Mouse (Mus musculus) kidney, embryonic 14.5 days (tissue): ENCODE data around the gene Ifih1. TPM values are rescaled to one million over a fixed set of nuclear protein-coding genes. Genes with fewer than 3 reads are reported as not detected.

Source experiments
- ATAC-seq: fragments of 200-750 bp; cut with Nextera tagmentation; 2 replicates; pipeline ENCODE4 v1.8.0; 2017; ENCODE audit warnings: moderate number of reproducible peaks, mild to moderate bottlenecking, moderate TSS enrichment, moderate library complexity; ENCODE audit not compliant: low FRiP score, low TSS enrichment
- H3K27ac ChIP-seq: fragments of 300-500 bp; sonication (generic); 2 replicates; pipeline ENCODE4 v1.5.1; 2014; ENCODE audit warnings: low read depth, mild to moderate bottlenecking, low read length, moderate library complexity, mixed read lengths
- H3K27me3 ChIP-seq: fragments of 300-500 bp; sonication (generic); 2 replicates; pipeline ENCODE4 v1.6.1; 2014; ENCODE audit warnings: mild to moderate bottlenecking, low read length; ENCODE audit not compliant: control insufficient read depth, insufficient read depth
- H3K36me3 ChIP-seq: fragments of 300-500 bp; sonication (generic); 2 replicates; pipeline ENCODE4 v1.6.1; 2014; ENCODE audit warnings: low read length, mixed read lengths; ENCODE audit not compliant: control insufficient read depth, insufficient read depth
- H3K4me1 ChIP-seq: fragments of 300-500 bp; sonication (generic); 2 replicates; pipeline ENCODE4 v1.6.1; 2014; ENCODE audit warnings: low read length, mixed read lengths; ENCODE audit not compliant: control insufficient read depth, insufficient read depth
- H3K4me2 ChIP-seq: fragments of 300-500 bp; sonication (generic); replicated peaks from 2 replicates; pipeline ENCODE4 v1.6.1; 2014; ENCODE audit warnings: low read depth, mild to moderate bottlenecking, low read length
- H3K4me3 ChIP-seq: fragments of 300-500 bp; sonication (generic); 2 replicates; pipeline ENCODE4 v1.5.1; 2014; ENCODE audit warnings: mild to moderate bottlenecking, low read length
- H3K9ac ChIP-seq: fragments of 300-500 bp; sonication (generic); 2 replicates; pipeline ENCODE4 v1.6.1; 2014; ENCODE audit warnings: low read depth, mild to moderate bottlenecking, low read length, moderate library complexity
- H3K9me3 ChIP-seq: fragments of 300-500 bp; sonication (generic); 2 replicates; pipeline ENCODE4 v1.6.1; 2016; ENCODE audit warnings: low read length; ENCODE audit not compliant: control insufficient read depth
- WGBS: fragments of 180-500 bp; shearing (Covaris S2); extraction: QIAGEN DNeasy Blood & Tissue Kit; methylation state at CpG from one replicate; pipeline ENCODE4 v1.1.7; 2014; 5-methylcytosine and 5-hydroxymethylcytosine counted together
- polyA plus RNA-seq: library from polyadenylated mRNA; unstranded; fragments of >200 nt; fragmentation: Nextera tagmentation; extraction: Ambion mirVana; gene quantifications from 2 replicates; pipeline ENCODE4 v1.2.1, GENCODE M21; 2014

Gene Ifih1
- polyA plus RNA-seq, 1 experiment from 2014 or later: 3.1 TPM

GRCm38 (mm10) chr2:62574250-62574649 lies 71.8 kb downstream of the Ifih1 start:
- no peak overlapping the region for H3K27ac ChIP-seq

GRCm38 (mm10) chr2:62573753-62574159 lies 72.3 kb downstream of the Ifih1 start, which contains the start of gene Fap:
Fap (minus strand) TSS chr2:62574075.
- H3K9ac ChIP-seq: 0 out of 2 replicates have a peak within 1 kb of the TSS, but pooled peaks have one; percentile 7
- H3K4me3 ChIP-seq: peak within 1 kb of the TSS; percentile 22; the same call in 1 of the 2 replicates
- no peaks in the 10 kb centered on the region for H3K9me3 ChIP-seq
- no peaks in the 10 kb centered on the region for H3K27me3 ChIP-seq
- H3K27ac ChIP-seq: peak within 1 kb of the TSS; percentile 24; the same call in 1 of the 2 replicates
- WGBS: 49% methylated on average over 12 of the region's 12 CpGs
- ATAC-seq: no peak; the same call in 1 of the 2 replicates
- peak within 1 kb of the TSS; percentile 24 for H3K4me2 ChIP-seq
- H3K4me1 ChIP-seq: no peaks in the 10 kb centered on the region
- H3K36me3 ChIP-seq: no peaks in the 10 kb centered on the region

More at GRCm38 (mm10) chr2:62574250-62574649, 71.8 kb downstream of the Ifih1 start:
- H3K4me2 ChIP-seq: no peak overlapping the region
- 78% methylated on average over 7 of the region's 7 CpGs for WGBS
- H3K9me3 ChIP-seq: no peaks in the 10 kb centered on the region
- H3K4me1 ChIP-seq: no peaks in the 10 kb centered on the region
- H3K4me3 ChIP-seq: no peak overlapping the region
- H3K36me3 ChIP-seq: no peaks in the 10 kb centered on the region
- no peak for ATAC-seq
- no peak overlapping the region for H3K9ac ChIP-seq
- H3K27me3 ChIP-seq: no peaks in the 10 kb centered on the region

GRCm38 (mm10) chr2:62573099-62573752 lies 72.8 kb downstream of the Ifih1 start:
- H3K27ac ChIP-seq: peak overlapping the region; percentile 24; the same call in 1 of the 2 replicates
- no peaks in the 10 kb centered on the region for H3K9me3 ChIP-seq
- no peaks in the 10 kb centered on the region for H3K36me3 ChIP-seq
- WGBS: 80% methylated on average over 10 of the region's 10 CpGs
- peak overlapping the region; percentile 22; the same call in 1 of the 2 replicates for H3K4me3 ChIP-seq
- H3K4me1 ChIP-seq: no peaks in the 10 kb centered on the region
- H3K27me3 ChIP-seq: no peaks in the 10 kb centered on the region
- no peak for ATAC-seq
- H3K4me2 ChIP-seq: peak overlapping the region; percentile 24
- H3K9ac ChIP-seq: 0 out of 2 replicates have a peak overlapping the region, but pooled peaks have one; percentile 7

- ATAC-seq: no peak
- Histone ChIP-seq H3K27me3 (no peaks in the 10 kb centered on the region), H3K4me3 (no peak overlapping the region), H3K4me1 (no peaks in the 10 kb centered on the region), H3K36me3 (no peaks in the 10 kb centered on the region), H3K4me2 (no peak overlapping the region), H3K9me3 (no peaks in the 10 kb centered on the region), H3K27ac (no peak overlapping the region), H3K9ac (no peak overlapping the region)
- WGBS: 81% methylated on average over 1 of the region's 1 CpGs
These were observed 81.4 kb downstream of the Ifih1 start for GRCm38 (mm10) chr2:62564687-62565086.

GRCm38 (mm10) chr2:62562661-62563485 lies 83.2 kb downstream of the Ifih1 start:
- peak; percentile 72 for ATAC-seq
- no peak overlapping the region for H3K27ac ChIP-seq
- no peaks in the 10 kb centered on the region for H3K36me3 ChIP-seq
- H3K9me3 ChIP-seq: no peaks in the 10 kb centered on the region
- H3K9ac ChIP-seq: no peak overlapping the region
- H3K27me3 ChIP-seq: no peaks in the 10 kb centered on the region
- WGBS: 67% methylated on average over 5 of the region's 5 CpGs
- no peak overlapping the region for H3K4me2 ChIP-seq
- H3K4me1 ChIP-seq: no peaks in the 10 kb centered on the region
- H3K4me3 ChIP-seq: no peak overlapping the region

GRCm38 (mm10) chr2:62557417-62557816 lies 88.6 kb downstream of the Ifih1 start:
- Histone ChIP-seq H3K4me1 (no peaks in the 10 kb centered on the region), H3K36me3 (no peaks in the 10 kb centered on the region), H3K9ac (no peak overlapping the region), H3K27ac (no peak overlapping the region), H3K4me3 (no peak overlapping the region), H3K27me3 (no peaks in the 10 kb centered on the region), H3K4me2 (no peak overlapping the region), H3K9me3 (no peaks in the 10 kb centered on the region)
- 81% methylated on average over 2 of the region's 2 CpGs for WGBS
- ATAC-seq: no peak

DNA sequence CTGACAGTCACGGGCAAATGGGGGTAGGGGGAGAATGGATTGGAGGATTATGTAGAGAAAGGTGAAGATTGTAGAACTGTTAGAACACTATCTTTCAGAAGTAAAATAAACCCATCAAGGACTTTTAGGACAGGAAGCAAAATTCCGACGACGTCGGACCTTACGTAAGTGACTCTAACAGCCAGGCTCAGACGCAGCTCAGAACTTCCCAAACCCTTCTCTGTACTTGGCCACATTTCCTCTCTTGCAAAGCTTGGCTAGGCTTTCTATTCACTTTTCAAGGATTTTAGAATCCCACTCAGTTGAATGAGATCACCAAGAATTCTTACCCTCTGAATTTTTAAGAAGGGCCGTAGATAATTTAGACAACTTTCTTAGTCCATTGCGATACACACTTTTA lies 89.7 kb downstream of the Ifih1 start:
- 87% methylated on average over 9 of the region's 9 CpGs for WGBS
- H3K27me3 ChIP-seq: no peaks in the 10 kb centered on the region
- no peak overlapping the region for H3K4me2 ChIP-seq
- no peak overlapping the region for H3K27ac ChIP-seq
- H3K9me3 ChIP-seq: no peaks in the 10 kb centered on the region
- no peaks in the 10 kb centered on the region for H3K4me1 ChIP-seq
- no peaks in the 10 kb centered on the region for H3K36me3 ChIP-seq
- no peak for ATAC-seq
- no peak overlapping the region for H3K4me3 ChIP-seq
- H3K9ac ChIP-seq: no peak overlapping the region

- ATAC-seq: no peak
- 81% methylated on average over 3 of the region's 3 CpGs for WGBS
These were observed 96.4 kb downstream of the Ifih1 start for GRCm38 (mm10) chr2:62549659-62550058.

GRCm38 (mm10) chr2:62549131-62549530 lies 96.9 kb downstream of the Ifih1 start:
- Histone ChIP-seq H3K36me3 (no peaks in the 10 kb centered on the region), H3K9ac (no peak overlapping the region), H3K27me3 (no peaks in the 10 kb centered on the region), H3K4me3 (no peak overlapping the region), H3K4me1 (no peaks in the 10 kb centered on the region), H3K9me3 (no peaks in the 10 kb centered on the region), H3K4me2 (no peak overlapping the region), H3K27ac (no peak overlapping the region)
- 78% methylated on average over 4 of the region's 4 CpGs for WGBS
- no peak for ATAC-seq

More at GRCm38 (mm10) chr2:62549659-62550058, 96.4 kb downstream of the Ifih1 start:
- H3K4me2 ChIP-seq: no peak overlapping the region
- no peaks in the 10 kb centered on the region for H3K27me3 ChIP-seq
- H3K9me3 ChIP-seq: no peaks in the 10 kb centered on the region
- H3K36me3 ChIP-seq: no peaks in the 10 kb centered on the region
- H3K9ac ChIP-seq: no peak overlapping the region
- no peak overlapping the region for H3K4me3 ChIP-seq
- H3K27ac ChIP-seq: no peak overlapping the region
- no peaks in the 10 kb centered on the region for H3K4me1 ChIP-seq
